In the genomic region with DNA sequence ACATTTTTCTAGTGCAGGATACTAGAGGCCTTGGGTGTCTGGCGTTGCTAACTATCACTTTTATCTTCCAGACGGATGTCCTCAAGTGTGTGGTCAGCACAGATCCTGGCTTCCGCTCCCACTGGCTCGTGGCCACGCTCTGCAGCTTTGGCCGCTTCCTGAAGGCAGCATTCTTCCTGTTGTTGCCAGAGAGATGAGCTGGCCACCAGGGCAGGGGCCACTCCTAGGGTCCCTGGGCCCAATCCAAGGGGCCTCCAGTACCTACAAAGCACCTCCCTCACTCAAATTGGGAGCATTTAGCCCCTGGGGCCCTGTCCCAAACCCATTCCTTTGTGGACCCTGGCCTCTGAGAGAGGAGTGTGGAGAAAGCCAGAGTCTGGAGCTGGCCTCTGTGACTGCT, we compare ENCODE assay signal across 8 mouse cellular contexts. TPM values are rescaled to one million over a fixed set of nuclear protein-coding genes. Genes with fewer than 3 reads are reported as not detected.
DNase-seq lines count a peak whose midpoint lies in the region.

No protein-coding gene starts in this region.

- DNase-seq in adrenal gland, adult (ENCODE audit: inconsistent age in 2 of 2, low spot score in 1 of 2), result peak; percentile 64 to 83
- no peak for DNase-seq in adrenal gland, postnatal 4 days (ENCODE audit: low spot score in 2 of 2)
- peak; percentile 32 to 64 for DNase-seq in gastrocnemius, adult 8-10 months (ENCODE audit: low spot score in 2 of 2)
- DNase-seq in kidney, adult 9 months, result peak; percentile 77
- peak; percentile 39 for DNase-seq in ovary, postnatal 14 days (ENCODE audit: low spot score)
- DNase-seq in right cerebral cortex, adult 18-20 months, result no peak
- DNase-seq in frontal cortex, postnatal 14 days (ENCODE audit: low spot score in 2 of 2), result no peak
- no peak for DNase-seq in right cerebral cortex, postnatal 14 days

RNA-seq across cellular contexts. Expression of gene Bok, which starts 9.5 kb away (rescaled TPM):
- 10 to 100 TPM; 22.5 to 25.4 TPM for total RNA-seq in adrenal gland, postnatal 4 days (2021)
- total RNA-seq in gastrocnemius, adult 8-10 months (2022), result 1 to 10 TPM in 3 of 4 experiments, under 1 TPM in 1; 0.41 to 1.2 (median 1.0) TPM

RNA-seq across cellular contexts. Expression of gene Stk25, which starts 36.5 kb away (rescaled TPM):
- 100 to 1,000 TPM; 164 to 171 TPM for total RNA-seq in adrenal gland, postnatal 4 days (2021)
- total RNA-seq in gastrocnemius, adult 8-10 months (2022), result 100 to 1,000 TPM in 2 of 4 experiments, 10 to 100 TPM in 2; 89.9 to 104 (median 96.5) TPM

RNA-seq across cellular contexts. Expression of gene Atg4b, which starts 56.3 kb away (rescaled TPM):
- 10 to 100 TPM; 79.9 to 87.1 TPM for total RNA-seq in adrenal gland, postnatal 4 days (2021)
- total RNA-seq in gastrocnemius, adult 8-10 months (2022), result 10 to 100 TPM; 26.7 to 33.4 (median 29.2) TPM

RNA-seq across cellular contexts. Expression of gene Thap4, which starts 59.7 kb away (rescaled TPM):
- total RNA-seq in adrenal gland, postnatal 4 days (2021), result 10 to 100 TPM; 61.4 to 61.9 TPM
- total RNA-seq in gastrocnemius, adult 8-10 months (2022), result 100 to 1,000 TPM in 1 of 4 experiments, 10 to 100 TPM in 3; 66.2 to 113 (median 91.9) TPM

Comparison
In these comparisons a context has a peak if more than half of its experiments do, and no peak if none do; other contexts are left out.
1. DNase-seq: peak in adrenal gland, adult (2 of 2), gastrocnemius, adult 8-10 months (2 of 2), kidney, adult 9 months (single experiment) and ovary, postnatal 14 days (single experiment); none in adrenal gland, postnatal 4 days (0 of 2), right cerebral cortex, adult 18-20 months (single experiment), frontal cortex, postnatal 14 days (0 of 2) and right cerebral cortex, postnatal 14 days (single experiment).
2. RNA of gene Bok, which starts 9.5 kb away (total RNA-seq): 22.5 to 25.4 TPM in adrenal gland, postnatal 4 days; 0.41 to 1.2 TPM in gastrocnemius, adult 8-10 months; every median in the first group is over 10 times any median in the second.